Mouse (Mus musculus) adrenal gland, postnatal 36 days (tissue): Measurements from ENCODE around the gene Grm2. TPM values are rescaled to one million over a fixed set of nuclear protein-coding genes. Genes with fewer than 3 reads are reported as not detected.
A peak's percentile ranks its signal among the peaks of the same experiment; 100 is the strongest.
"Not testable (repeated sequence)": the region's sequence is repeated elsewhere in the genome, so short reads cannot be mapped to it uniquely, and the experiment has no call there.

Source experiments
- DNase-seq, 2 experiments: peaks; one replicate each; pipeline ENCODE4 v3.0.0; 2021; ENCODE audit warnings: mixed read lengths in 1 of 2
- total RNA-seq, 2 experiments: library from RNA; stranded (reverse); gene quantifications; 2 replicates each; pipeline ENCODE4 v1.2.3; 2021

The Grm2 gene
- total RNA-seq, 2 experiments from 2014 or later = not detected

GRCm38 (mm10) chr9:106647226-106647625, 8.7 kb downstream of the Grm2 start:
- DNase-seq = no peak

- no peak for DNase-seq
These were observed 10.1 kb downstream of the Grm2 start for GRCm38 (mm10) chr9:106645684-106646271.

GRCm38 (mm10) chr9:106643787-106644186, 12.1 kb downstream of the Grm2 start:
- DNase-seq = no peak

GRCm38 (mm10) chr9:106643128-106643527, 12.8 kb downstream of the Grm2 start:
- peak; percentile 88 to 91 for DNase-seq

GRCm38 (mm10) chr9:106641346-106641745, 14.5 kb downstream of the Grm2 start:
- no peak for DNase-seq

DNA sequence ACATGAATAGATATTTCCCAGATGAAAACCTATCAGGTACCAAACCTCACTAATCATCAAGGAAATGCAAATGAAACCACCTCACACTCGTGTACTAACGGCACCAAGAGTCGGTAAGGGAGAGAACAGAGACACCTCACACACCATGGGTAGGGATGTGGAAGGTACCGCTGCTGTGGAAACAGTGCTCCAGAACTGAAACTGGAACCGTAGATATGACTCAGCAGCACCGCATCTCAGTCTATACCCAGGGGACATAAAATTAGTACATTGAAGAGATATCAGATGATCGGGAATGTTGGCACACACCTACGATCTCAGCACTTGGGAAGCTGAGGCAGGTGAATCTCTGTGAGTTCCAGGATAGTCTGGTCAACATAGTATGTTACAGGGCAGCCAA, 17.7 kb downstream of the Grm2 start:
- no peak for DNase-seq

- DNase-seq = no peak
These were observed 23.7 kb downstream of the Grm2 start for GRCm38 (mm10) chr9:106632185-106632584.

- not testable (repeated sequence) for DNase-seq
These were observed 28.1 kb downstream of the Grm2 start for GRCm38 (mm10) chr9:106627796-106628195.

- no peak for DNase-seq
These were observed 29.6 kb downstream of the Grm2 start, which contains the start of gene Iqcf6 for GRCm38 (mm10) chr9:106626282-106626681. Iqcf6 (plus strand) TSS chr9:106626582.

DNA sequence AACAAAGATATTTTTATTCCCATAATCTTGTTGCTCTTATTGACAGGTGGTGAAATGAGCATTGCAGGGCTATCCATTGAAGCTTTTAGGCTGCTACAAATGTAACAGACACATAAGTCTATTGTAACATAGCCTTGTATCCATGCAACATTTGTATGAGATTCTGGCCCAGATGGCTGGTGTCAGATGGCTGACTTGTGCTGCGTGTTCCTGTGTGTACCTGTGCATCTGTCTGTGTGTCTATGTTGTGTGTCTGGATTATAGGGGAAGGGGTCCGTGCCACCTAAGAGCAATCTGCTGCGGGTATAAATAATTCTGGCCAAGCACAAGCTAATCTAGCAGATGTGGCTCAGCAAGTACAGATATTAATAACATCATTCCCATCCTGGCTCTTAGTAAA, 38.4 kb downstream of the Grm2 start:
- DNase-seq = no peak

- DNase-seq = no peak
These were observed 39.6 kb downstream of the Grm2 start for GRCm38 (mm10) chr9:106616306-106616705.

DNA sequence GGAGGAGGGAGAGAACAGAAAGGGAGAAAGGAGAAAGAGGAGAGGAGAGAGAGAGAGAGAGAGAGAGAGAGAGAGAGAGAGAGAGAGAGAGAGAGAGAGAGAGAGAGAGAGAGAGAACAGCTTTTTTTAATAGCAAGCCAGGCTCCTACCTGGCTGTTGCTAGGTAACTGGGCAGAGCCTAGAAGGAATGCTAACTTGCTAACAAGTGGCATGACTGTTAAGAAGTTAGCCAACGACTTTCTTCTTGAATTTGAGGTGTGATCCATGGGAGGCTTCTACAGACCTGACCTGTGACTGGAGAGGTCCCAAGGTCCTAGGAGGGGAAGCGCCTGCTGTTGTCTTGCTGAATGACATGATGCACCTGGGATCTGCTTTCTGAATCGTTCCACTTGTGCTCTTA, 41.3 kb downstream of the Grm2 start:
- no peak for DNase-seq

GRCm38 (mm10) chr9:106613951-106614350, 41.9 kb downstream of the Grm2 start:
- DNase-seq = no peak

DNA sequence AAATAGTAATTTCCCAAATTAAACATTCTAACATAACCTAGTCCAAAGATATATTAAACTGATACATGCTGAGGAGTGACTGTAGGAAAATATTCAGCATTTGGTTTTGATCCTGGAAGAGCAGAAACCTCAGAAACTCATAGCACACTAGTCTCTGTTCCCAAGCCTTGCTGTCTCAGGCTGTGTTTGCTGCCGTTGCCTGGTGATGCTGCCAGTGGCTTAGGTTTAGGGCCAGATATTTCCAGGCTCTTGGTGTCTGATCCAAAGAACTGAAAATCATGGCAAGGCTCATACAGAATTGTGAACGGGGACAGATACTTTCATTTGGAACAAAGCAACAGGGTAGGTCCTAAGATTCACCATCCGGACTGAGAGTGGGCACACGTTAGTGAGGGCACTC, 45.2 kb downstream of the Grm2 start:
- DNase-seq = no peak

DNA sequence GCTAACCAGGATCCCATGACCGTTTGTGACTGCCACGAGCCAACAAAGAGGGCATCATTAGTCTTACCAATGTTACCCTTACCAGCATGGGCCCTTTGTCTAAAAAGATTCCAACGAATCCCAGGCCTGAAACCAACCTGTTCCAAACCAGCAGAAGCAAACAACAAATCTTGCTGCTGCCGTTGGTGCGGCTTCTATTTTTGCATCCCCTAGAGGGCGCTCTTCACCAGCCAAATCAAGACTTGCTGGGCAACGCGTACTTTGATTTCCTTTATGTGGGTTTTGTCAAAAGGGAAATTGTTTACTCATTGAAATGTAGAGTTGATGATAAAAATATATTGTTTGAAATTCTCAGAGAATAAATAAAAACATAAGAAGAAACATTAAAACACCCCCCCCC, 55.3 kb downstream of the Grm2 start:
- peak; percentile 50 to 70 for DNase-seq

DNA sequence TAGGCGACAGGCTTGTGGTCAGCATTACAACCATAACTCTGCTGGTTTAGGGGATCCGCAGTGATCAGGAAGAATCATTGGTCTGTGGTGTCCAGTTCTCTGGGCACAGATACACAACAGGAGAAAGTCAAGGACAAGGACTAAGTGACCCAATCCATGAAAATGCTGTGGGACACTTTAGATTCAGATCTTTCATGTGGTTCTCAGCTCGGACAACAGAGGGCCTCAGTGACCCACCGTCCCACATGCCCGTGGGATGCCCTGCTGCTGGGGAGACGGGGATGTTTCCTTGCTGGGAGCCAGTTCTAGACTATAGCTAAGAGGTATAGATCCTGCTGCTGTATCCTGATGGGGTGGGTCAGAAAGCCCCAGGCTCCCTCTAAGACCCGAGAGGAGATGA, 57.4 kb downstream of the Grm2 start:
- DNase-seq = peak; percentile 20 to 39

- DNase-seq = no peak
These were observed 60.0 kb downstream of the Grm2 start for GRCm38 (mm10) chr9:106595836-106596235.

GRCm38 (mm10) chr9:106595402-106595801, 60.5 kb downstream of the Grm2 start:
- DNase-seq = not testable (repeated sequence)

Other genes with a start within 250 kb of the Grm2 start
- 100 to 1,000 TPM; 403 to 411 TPM for gene Rpl29, start 226.6 kb downstream of the Grm2 start, total RNA-seq
- gene Acy1, start 217.8 kb downstream of the Grm2 start, total RNA-seq = 10 to 100 TPM; 11.7 to 14.8 TPM
- gene Abhd14b, start 208.6 kb downstream of the Grm2 start, total RNA-seq = 10 to 100 TPM; 25.2 to 45.0 TPM
- 10 to 100 TPM; 18.9 to 20.2 TPM for gene Abhd14a, start 208.4 kb downstream of the Grm2 start, total RNA-seq
- gene Pcbp4, start 202.8 kb downstream of the Grm2 start, total RNA-seq = 10 to 100 TPM; 20.2 to 27.7 TPM
- under 1 TPM in 1 of 2 experiments, not detected in 1; 0.13 TPM for gene Gpr62, start 190.1 kb downstream of the Grm2 start, total RNA-seq
- gene Rrp9, start 180.1 kb downstream of the Grm2 start, total RNA-seq = 10 to 100 TPM; 28.0 to 37.2 TPM
- gene Parp3, start 179.1 kb downstream of the Grm2 start, total RNA-seq = 10 to 100 TPM; 37.8 to 55.4 TPM
- not detected for gene Iqcf1, start 156.1 kb downstream of the Grm2 start, total RNA-seq
- not detected for gene Iqcf5, start 141.5 kb downstream of the Grm2 start, total RNA-seq
- gene Iqcf3, start 94.5 kb downstream of the Grm2 start, total RNA-seq = not detected
- gene Iqcf4, start 85.1 kb downstream of the Grm2 start, total RNA-seq = not detected
- gene Iqcf6, start 29.5 kb downstream of the Grm2 start, total RNA-seq = not detected
- gene Tex264, start 29.8 kb upstream of the Grm2 start, total RNA-seq = 100 to 1,000 TPM; 109 to 149 TPM
- 10 to 100 TPM; 20.4 to 25.2 TPM for gene Rad54l2, start 133.1 kb upstream of the Grm2 start, total RNA-seq
- gene Dcaf1, start 165.8 kb upstream of the Grm2 start, total RNA-seq = 10 to 100 TPM; 32.8 to 34.5 TPM
- gene Rbm15b, start 231.3 kb upstream of the Grm2 start, total RNA-seq = 10 to 100 TPM; 22.6 to 28.9 TPM
- gene Manf, start 235.9 kb upstream of the Grm2 start, total RNA-seq = 100 to 1,000 TPM; 314 to 358 TPM